Mouse (Mus musculus) heart, embryonic 14.5 days (tissue): Measurements from ENCODE around the gene Cuta. TPM values are rescaled to one million over a fixed set of nuclear protein-coding genes. Genes with fewer than 3 reads are reported as not detected.

ENCODE experiments used
- ATAC-seq: fragments of 200-750 bp; cut with Nextera tagmentation; 2 replicates; pipeline ENCODE4 v1.8.0; 2017; ENCODE audit warnings: low read depth, moderate TSS enrichment; ENCODE audit not compliant: insufficient number of reproducible peaks, insufficient read depth, low FRiP score
- H3K27ac ChIP-seq, 2 experiments: fragments of 200-500 bp in 1 of 2; fragments of 300-500 bp in 1 of 2; sonication (generic) in 1 of 2; replicated peaks in 1 of 2; 2 replicates each; pipeline ENCODE4 v1.5.1; 2012 to 2014; ENCODE audit warnings: low read depth in 2 of 2, low read length in 2 of 2, control low read depth in 1 of 2, mild to moderate bottlenecking in 1 of 2, mixed read lengths in 1 of 2; ENCODE audit not compliant: control insufficient read depth in 1 of 2, insufficient read depth in 1 of 2
- H3K27me3 ChIP-seq: fragments of 300-500 bp; sonication (generic); 2 replicates; pipeline ENCODE4 v1.6.1; 2014; ENCODE audit warnings: mild to moderate bottlenecking, low read length, control low read depth; ENCODE audit not compliant: control insufficient read depth, insufficient read depth
- H3K36me3 ChIP-seq: fragments of 300-500 bp; sonication (generic); 2 replicates; pipeline ENCODE4 v1.6.1; 2014; ENCODE audit warnings: mild to moderate bottlenecking, control low read depth, low read length, mixed read lengths; ENCODE audit not compliant: control insufficient read depth, insufficient read depth
- H3K4me1 ChIP-seq, 2 experiments: fragments of 200-500 bp in 1 of 2; fragments of 300-500 bp in 1 of 2; sonication (generic) in 1 of 2; 2 replicates each; pipeline ENCODE4 v1.6.1; 2012 to 2014; ENCODE audit warnings: low read length in 2 of 2, control low read depth in 1 of 2, mixed read lengths in 1 of 2; ENCODE audit not compliant: control insufficient read depth in 2 of 2, insufficient read depth in 2 of 2
- H3K4me2 ChIP-seq: fragments of 300-500 bp; sonication (generic); 2 replicates; pipeline ENCODE4 v1.6.1; 2014; ENCODE audit warnings: mild to moderate bottlenecking, low read length
- H3K4me3 ChIP-seq, 2 experiments: fragments of 200-500 bp in 1 of 2; fragments of 300-500 bp in 1 of 2; sonication (generic) in 1 of 2; 2 replicates each; pipeline ENCODE4 v1.5.1; 2012 to 2014; ENCODE audit warnings: low read length in 2 of 2, mild to moderate bottlenecking in 2 of 2, control low read depth in 1 of 2, low read depth in 1 of 2, moderate library complexity in 1 of 2; ENCODE audit not compliant: control insufficient read depth in 1 of 2, insufficient read depth in 1 of 2
- H3K9ac ChIP-seq: fragments of 300-500 bp; sonication (generic); 2 replicates; pipeline ENCODE4 v1.6.1; 2014; ENCODE audit warnings: mild to moderate bottlenecking, low read length
- H3K9me3 ChIP-seq: fragments of 300-500 bp; sonication (generic); 2 replicates; pipeline ENCODE4 v1.6.1; 2016; ENCODE audit warnings: low read length, control low read depth; ENCODE audit not compliant: control insufficient read depth
- WGBS: fragments of 180-500 bp; shearing (Covaris S2); extraction: QIAGEN DNeasy Blood & Tissue Kit; methylation state at CpG from one replicate; pipeline ENCODE4 v1.1.7; 2014; 5-methylcytosine and 5-hydroxymethylcytosine counted together
- polyA plus RNA-seq: library from polyadenylated mRNA; unstranded; fragments of >200 nt; fragmentation: Nextera tagmentation; extraction: Ambion mirVana; gene quantifications from 2 replicates; pipeline ENCODE4 v1.2.1, GENCODE M21; 2014

The Cuta gene
- polyA plus RNA-seq, 1 experiment from 2014 or later: 173 TPM

GRCm38 (mm10) chr17:26953726-26954125 lies 14.4 kb upstream of the Cuta start:
- peak overlapping the region; percentile 68 for H3K4me2 ChIP-seq
- H3K27ac ChIP-seq: peak overlapping the region; percentile 87 to 95
- H3K9ac ChIP-seq: peak overlapping the region; percentile 70
- 21% methylated on average over 12 of the region's 16 CpGs for WGBS
- no peak for ATAC-seq
- peaks cover 39 to 62% of the 10 kb centered on the region in 2 experiments for H3K4me1 ChIP-seq
- H3K27me3 ChIP-seq: no peaks in the 10 kb centered on the region
- H3K9me3 ChIP-seq: no peaks in the 10 kb centered on the region
- peak overlapping the region; percentile 23 to 24; a peak in 3 of 4 replicates for H3K4me3 ChIP-seq
- peaks cover 29% of the 10 kb centered on the region for H3K36me3 ChIP-seq

DNA sequence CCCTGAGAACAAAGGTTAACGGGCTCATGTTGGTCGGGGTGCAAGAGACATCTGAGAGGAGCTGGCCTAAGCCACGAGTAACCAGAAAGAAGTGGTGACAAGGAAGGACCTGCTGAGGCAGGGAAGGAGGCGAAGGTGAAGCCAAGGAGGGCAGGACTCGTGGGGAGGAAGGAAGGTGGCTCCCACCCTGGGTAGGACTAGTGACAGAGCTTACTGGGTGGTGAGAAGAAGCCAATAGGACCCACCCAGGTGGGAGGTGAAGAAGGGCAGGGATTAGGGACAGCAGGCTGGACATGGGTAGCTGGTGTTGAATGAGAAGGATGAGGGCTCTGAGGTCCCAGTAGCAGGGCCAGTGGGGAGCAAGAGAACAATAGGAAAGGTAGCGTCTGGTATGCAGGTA lies 13.8 kb upstream of the Cuta start:
- WGBS: 25% methylated on average over 6 of the region's 6 CpGs

DNA sequence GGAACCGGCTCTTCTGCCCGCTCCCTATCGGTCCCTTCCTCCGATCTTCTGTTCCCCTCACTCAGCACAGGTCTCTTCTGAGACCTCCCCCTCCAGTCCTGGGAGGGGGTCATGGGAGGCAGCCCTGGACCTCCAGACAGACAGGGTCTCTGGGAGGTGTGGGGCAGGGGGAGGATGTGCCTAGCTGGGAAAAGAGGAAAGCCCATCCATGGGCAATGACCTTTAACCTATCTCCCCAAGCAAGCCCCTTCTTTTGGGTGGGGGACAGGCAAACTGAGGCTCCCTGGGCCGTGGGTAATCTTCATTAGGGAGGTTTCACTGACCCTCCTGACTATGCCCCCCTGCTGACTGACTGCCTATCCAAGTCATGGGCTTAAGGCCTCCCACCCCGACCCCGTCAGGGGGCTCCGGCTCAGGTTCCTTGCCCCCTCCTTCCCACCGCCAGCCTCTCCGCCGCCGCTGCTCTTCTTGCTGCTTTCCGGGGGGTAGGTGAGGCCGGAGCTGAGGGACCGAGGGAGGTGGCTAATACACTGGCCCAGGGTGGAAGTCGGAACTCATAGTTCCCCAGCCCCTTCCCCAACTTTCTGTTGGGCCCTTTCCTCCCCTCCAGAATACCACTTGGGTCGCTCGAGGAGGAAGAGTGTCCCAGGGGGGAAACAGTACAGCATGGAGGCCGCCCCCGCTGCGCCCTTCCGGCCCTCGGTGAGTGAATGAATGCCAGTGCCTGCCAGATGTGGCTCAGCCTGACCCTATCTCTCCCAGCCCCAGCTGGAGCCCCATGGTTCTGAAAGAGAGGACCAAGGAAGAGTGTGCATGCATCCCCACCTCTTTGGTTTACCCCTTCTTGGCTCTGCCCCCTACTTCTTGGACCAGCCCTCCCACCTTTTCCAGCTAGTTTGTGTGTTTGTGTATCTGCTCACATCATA lies 12.8 kb upstream of the Cuta start:
- Histone ChIP-seq H3K4me3 (peak overlapping the region; percentile 29 to 33), H3K9ac (peak overlapping the region; percentile 64), H3K27ac (peak overlapping the region; percentile 15 to 95; a peak in 3 of 4 replicates), H3K4me1 (peaks cover 39 to 68% of the 10 kb centered on the region in 2 experiments), H3K27me3 (no peaks in the 10 kb centered on the region), H3K36me3 (peaks cover 14% of the 10 kb centered on the region), H3K4me2 (peak overlapping the region; percentile 68), H3K9me3 (no peaks in the 10 kb centered on the region)
- WGBS: 14% methylated on average over 23 of the region's 23 CpGs
- ATAC-seq: no peak

More for the DNA sequence above, 13.8 kb upstream of the Cuta start:
- Histone ChIP-seq H3K27me3 (no peaks in the 10 kb centered on the region), H3K27ac (peak overlapping the region; percentile 65 to 95), H3K4me1 (peaks cover 39 to 62% of the 10 kb centered on the region in 2 experiments), H3K4me3 (peak overlapping the region in 1 of 2 experiments; percentile 23; a peak in 1 of 4 replicates), H3K36me3 (peaks cover 24% of the 10 kb centered on the region), H3K9me3 (no peaks in the 10 kb centered on the region), H3K4me2 (peak overlapping the region; percentile 68), H3K9ac (peak overlapping the region; percentile 70)
- ATAC-seq: no peak

DNA sequence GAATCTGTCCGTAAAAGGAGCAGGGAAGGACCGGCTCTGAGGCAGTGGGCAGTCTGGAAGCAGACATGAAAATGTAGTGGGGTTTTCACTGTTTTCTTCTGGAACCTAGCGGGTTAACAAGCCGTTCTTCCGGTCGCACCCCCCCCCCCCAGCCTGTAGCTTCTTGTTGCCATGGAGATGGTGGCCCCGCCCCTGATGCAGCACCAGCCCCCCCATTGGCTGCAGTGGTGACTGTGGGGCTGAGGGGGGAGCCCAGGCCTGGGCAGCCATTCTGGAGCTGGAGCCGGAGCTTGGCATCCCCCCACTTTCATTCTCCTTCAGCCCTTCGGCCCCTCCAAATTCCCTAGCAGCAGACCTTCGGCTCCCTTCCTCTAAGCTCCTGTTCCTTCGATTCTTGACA lies 12.0 kb upstream of the Cuta start:
- WGBS: 6% methylated on average over 9 of the region's 11 CpGs
- H3K4me2 ChIP-seq: peak overlapping the region; percentile 68
- peak overlapping the region; percentile 64 for H3K9ac ChIP-seq
- H3K9me3 ChIP-seq: no peaks in the 10 kb centered on the region
- 0 out of 2 replicates have a peak, but pooled peaks have one; percentile 32 for ATAC-seq
- H3K4me3 ChIP-seq: peak overlapping the region; percentile 29 to 33
- H3K27me3 ChIP-seq: no peaks in the 10 kb centered on the region
- H3K27ac ChIP-seq: no peak overlapping the region; a peak in 1 of 4 replicates
- H3K4me1 ChIP-seq: peaks cover 39 to 74% of the 10 kb centered on the region in 2 experiments
- H3K36me3 ChIP-seq: peaks cover 11% of the 10 kb centered on the region

DNA sequence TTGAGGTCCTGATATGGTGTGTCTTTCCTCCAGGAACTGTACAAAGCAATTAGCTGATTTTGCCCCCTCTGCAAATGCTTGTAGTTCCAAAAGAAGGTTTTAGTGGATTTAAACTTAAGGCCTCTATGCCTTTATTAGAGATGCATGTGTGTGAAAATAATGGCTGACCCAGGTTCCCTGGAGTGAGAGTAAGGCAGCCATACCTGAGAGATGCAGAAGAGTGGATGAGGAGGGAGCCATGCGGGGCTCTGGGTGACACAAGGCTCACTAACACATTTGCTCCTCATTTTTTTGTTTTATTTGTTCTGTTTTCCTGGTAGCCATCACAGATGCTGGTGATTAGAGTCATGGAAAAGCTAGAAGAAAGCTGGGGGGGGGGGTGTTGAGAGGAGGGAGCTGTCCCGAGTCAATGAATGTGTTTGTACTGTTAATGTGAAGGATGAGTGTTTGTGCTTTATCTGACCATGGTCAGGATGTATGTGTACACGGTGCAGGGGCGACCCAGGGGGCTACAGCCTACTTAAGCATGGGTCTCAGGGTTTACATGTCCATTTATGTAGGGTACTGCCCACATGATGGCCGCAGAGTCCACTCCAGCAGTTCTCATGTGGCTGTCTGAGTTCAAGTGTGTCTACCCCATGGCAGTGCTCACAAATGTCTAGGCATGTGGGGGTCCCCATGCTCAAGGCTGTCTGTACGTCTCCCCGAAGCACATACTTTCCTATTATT lies 11.4 kb upstream of the Cuta start:
- Histone ChIP-seq H3K4me1 (peaks cover 43 to 80% of the 10 kb centered on the region in 2 experiments), H3K36me3 (peaks cover 10% of the 10 kb centered on the region), H3K4me2 (peak overlapping the region; percentile 68), H3K4me3 (peak overlapping the region; percentile 9 to 29; a peak in 2 of 4 replicates), H3K27ac (peak overlapping the region in 1 of 2 experiments; percentile 44; a peak in 1 of 4 replicates), H3K27me3 (no peaks in the 10 kb centered on the region), H3K9ac (peak overlapping the region; percentile 64), H3K9me3 (no peaks in the 10 kb centered on the region)
- no peak for ATAC-seq
- WGBS: 40% methylated on average over 7 of the region's 7 CpGs

DNA sequence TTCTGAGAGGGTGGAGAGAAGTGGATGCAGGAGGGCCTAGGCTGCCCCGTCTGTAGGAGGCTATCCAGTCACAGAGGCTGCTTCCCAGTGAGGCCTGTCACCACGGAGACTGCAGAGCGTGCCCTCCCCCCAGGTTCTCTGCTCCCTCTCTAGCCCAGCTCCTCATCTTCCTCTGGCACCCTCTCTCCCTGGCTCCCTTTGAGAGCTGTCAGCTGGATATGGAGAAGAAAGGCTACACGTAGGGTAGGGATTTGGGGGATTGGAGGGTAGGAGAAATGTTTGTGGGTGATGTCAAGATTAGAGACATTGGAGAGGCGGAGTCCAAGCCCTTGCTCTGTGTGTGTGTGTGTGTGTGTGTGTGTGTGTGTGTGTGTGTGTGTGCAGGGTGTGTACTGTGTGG lies 10.5 kb upstream of the Cuta start:
- WGBS: 41% methylated on average over 5 of the region's 5 CpGs
- Histone ChIP-seq H3K9me3 (no peaks in the 10 kb centered on the region), H3K4me1 (peaks cover 41 to 81% of the 10 kb centered on the region in 2 experiments), H3K4me2 (peak overlapping the region; percentile 97), H3K9ac (no peak overlapping the region; the same call in 1 of the 2 replicates), H3K27ac (peak overlapping the region in 1 of 2 experiments; percentile 71; a peak in 1 of 4 replicates), H3K36me3 (peaks cover 1% of the 10 kb centered on the region; the same call in 1 of the 2 replicates), H3K27me3 (no peaks in the 10 kb centered on the region), H3K4me3 (0 out of 4 replicates have a peak overlapping the region, but pooled peaks of 1 of the 2 experiments have one; percentile 79)
- ATAC-seq: no peak

GRCm38 (mm10) chr17:26949051-26949577 lies 9.7 kb upstream of the Cuta start:
- peak overlapping the region in 1 of 2 experiments; percentile 71; a peak in 2 of 4 replicates for H3K27ac ChIP-seq
- H3K9ac ChIP-seq: peak overlapping the region; percentile 82
- H3K36me3 ChIP-seq: no peaks in the 10 kb centered on the region
- 13% methylated on average over 13 of the region's 14 CpGs for WGBS
- peak overlapping the region; percentile 97 for H3K4me2 ChIP-seq
- H3K9me3 ChIP-seq: no peaks in the 10 kb centered on the region
- H3K27me3 ChIP-seq: no peaks in the 10 kb centered on the region
- peaks cover 40 to 74% of the 10 kb centered on the region in 2 experiments for H3K4me1 ChIP-seq
- ATAC-seq: 0 out of 2 replicates have a peak, but pooled peaks have one; percentile 6
- peak overlapping the region; percentile 73 to 79 for H3K4me3 ChIP-seq
